Mouse (Mus musculus): Measurements from ENCODE around the gene Nfyc. TPM values are rescaled to one million over a fixed set of nuclear protein-coding genes. Genes with fewer than 3 reads are reported as not detected.

Nfyc gene
- polyA plus RNA-seq, 1 experiment from 2014 or later, result 83.1 TPM

DNA sequence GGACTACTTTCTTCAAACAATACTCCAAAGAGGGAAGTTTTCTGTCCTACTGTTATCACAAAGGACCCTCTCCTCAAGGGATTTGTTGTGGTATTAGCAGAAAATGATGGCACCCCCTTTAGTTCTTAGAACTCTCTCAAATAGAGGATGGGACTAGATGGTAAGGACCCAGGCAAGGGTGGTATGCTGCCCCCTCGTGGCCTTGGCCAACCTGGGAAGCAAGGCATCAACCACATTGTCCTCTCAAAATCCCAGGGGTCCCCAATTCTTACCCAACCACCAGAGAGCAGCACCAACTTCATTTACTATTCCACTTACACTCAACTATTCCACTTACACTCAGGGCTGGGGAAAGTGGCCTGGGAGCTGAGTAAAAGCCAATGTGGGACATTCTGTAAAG is 76.1 kb downstream of the Nfyc start:
- no peak overlapping the region for H3K27ac ChIP-seq (ENCODE audit: low read depth, low read length)
- H3K9ac ChIP-seq (ENCODE audit: low read depth, low read length), result no peak overlapping the region
- no peak for DNase-seq (ENCODE audit: low spot score)
- no peaks in the 10 kb centered on the region for H3K9me3 ChIP-seq (ENCODE audit: control insufficient read depth, low read length)
- no peak overlapping the region for H3K4me3 ChIP-seq (ENCODE audit: low read depth, low read length)
- WGBS, result 0% methylated on average over 1 of the region's 1 CpGs
- no peak overlapping the region for H3K4me2 ChIP-seq
- H3K36me3 ChIP-seq (ENCODE audit: control insufficient read depth, insufficient read depth, low read length), result peaks cover 16% of the 10 kb centered on the region; the same call in 1 of the 2 replicates
- peak; percentile 67 for ATAC-seq (replicated peaks; ENCODE audit: low FRiP score)
- peaks cover 14% of the 10 kb centered on the region for H3K27me3 ChIP-seq (replicated peaks; ENCODE audit: control insufficient read depth, insufficient read depth, low read length)
- H3K4me1 ChIP-seq (replicated peaks; ENCODE audit: control insufficient read depth, insufficient read depth, low read length), result no peaks in the 10 kb centered on the region

DNA sequence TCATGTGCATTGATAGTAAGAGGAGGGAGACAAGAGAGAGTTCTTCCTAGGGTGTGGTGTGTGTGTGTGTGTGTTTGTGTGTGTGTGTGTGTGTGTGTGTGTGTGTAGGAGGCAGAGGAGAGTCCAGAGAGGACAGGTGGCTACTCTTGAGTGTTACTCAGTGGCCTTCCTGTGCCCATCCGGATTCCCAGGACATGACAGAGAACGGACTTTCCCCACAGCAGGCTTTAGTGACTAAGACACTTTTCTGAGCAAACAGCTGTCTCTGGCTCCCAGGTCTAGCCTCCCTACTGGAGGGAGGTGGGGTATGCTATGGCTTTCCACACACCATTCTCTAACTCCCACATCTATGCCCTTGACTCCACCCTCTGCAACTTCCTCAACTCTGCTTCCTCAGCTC is 81.8 kb downstream of the Nfyc start:
- no peak overlapping the region for H3K9ac ChIP-seq (ENCODE audit: low read depth, low read length)
- WGBS, result 32% methylated on average over 2 of the region's 2 CpGs
- ATAC-seq (replicated peaks; ENCODE audit: low FRiP score), result no peak
- H3K27ac ChIP-seq (ENCODE audit: low read depth, low read length), result no peak overlapping the region
- H3K4me1 ChIP-seq (replicated peaks; ENCODE audit: control insufficient read depth, insufficient read depth, low read length), result peaks cover 7% of the 10 kb centered on the region; the same call in 1 of the 2 replicates
- no peaks in the 10 kb centered on the region for H3K36me3 ChIP-seq (ENCODE audit: control insufficient read depth, insufficient read depth, low read length)
- H3K9me3 ChIP-seq (ENCODE audit: control insufficient read depth, low read length), result no peaks in the 10 kb centered on the region
- peaks cover 71% of the 10 kb centered on the region for H3K27me3 ChIP-seq (replicated peaks; ENCODE audit: control insufficient read depth, insufficient read depth, low read length)
- H3K4me3 ChIP-seq (ENCODE audit: low read depth, low read length), result no peak overlapping the region
- no peak for DNase-seq (ENCODE audit: low spot score)
- no peak overlapping the region for H3K4me2 ChIP-seq

DNA sequence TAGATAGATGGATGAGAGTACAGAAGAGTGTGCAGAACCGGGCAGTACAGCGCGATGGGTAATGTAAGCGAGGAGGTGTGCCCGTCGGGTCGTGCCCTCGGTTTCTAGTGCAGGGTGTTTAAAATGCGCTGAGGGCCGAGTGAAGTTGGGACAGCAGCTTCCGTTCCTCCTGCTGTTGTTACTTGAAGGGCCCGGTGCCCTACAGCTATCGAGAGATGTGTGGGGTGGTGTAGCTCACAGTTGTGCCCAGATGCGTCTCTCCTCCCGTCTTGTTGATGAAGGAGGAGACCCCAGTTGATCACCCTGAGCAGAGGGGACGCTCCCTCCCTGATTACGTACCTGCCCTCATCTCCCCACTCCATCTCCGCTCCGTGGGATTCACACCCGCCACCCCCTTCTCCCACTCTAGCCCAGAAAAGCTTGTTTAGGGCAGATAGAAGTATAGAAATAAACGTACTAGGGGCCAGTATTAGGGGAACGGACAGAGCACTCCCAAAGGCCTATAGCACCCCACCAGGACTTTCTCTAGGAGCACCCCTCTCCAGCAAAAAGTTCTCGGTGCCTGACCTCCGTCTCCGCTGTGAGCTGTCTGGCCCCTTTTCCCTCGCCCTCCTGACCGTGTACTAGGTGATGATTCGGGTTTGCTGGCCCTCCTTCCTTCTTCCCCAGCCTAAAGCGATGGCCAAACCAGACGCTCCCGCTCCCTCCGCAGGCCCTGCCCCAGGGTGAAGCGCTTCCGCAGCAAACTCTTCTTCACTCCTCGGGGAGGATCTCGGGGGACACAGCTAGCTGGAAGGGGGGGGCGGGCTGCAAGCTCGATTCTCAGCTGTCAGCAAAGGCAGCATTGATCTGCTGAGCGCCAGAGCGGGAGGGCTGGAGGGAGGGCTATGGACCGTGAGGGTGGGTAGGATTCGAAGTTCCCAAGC is 83.2 kb downstream of the Nfyc start, which contains the start of gene Kcnq4:
Gene Kcnq4 (minus strand): TSS at position 672 of the 926 bp plus-strand sequence.
- Histone ChIP-seq H3K9me3 (ENCODE audit: control insufficient read depth, low read length) (no peaks in the 10 kb centered on the region), H3K27ac (ENCODE audit: low read depth, low read length) (no peak within 1 kb of the TSS), H3K36me3 (ENCODE audit: control insufficient read depth, insufficient read depth, low read length) (no peaks in the 10 kb centered on the region), H3K4me2 (peak within 1 kb of the TSS; percentile 75), H3K4me3 (ENCODE audit: low read depth, low read length) (peak within 1 kb of the TSS; percentile 54), H3K4me1 (replicated peaks; ENCODE audit: control insufficient read depth, insufficient read depth, low read length) (peaks cover 7% of the 10 kb centered on the region; the same call in 1 of the 2 replicates), H3K27me3 (replicated peaks; ENCODE audit: control insufficient read depth, insufficient read depth, low read length) (peaks cover 71% of the 10 kb centered on the region), H3K9ac (ENCODE audit: low read depth, low read length) (no peak within 1 kb of the TSS)
- WGBS, result 5% methylated on average over 42 of the region's 42 CpGs
- DNase-seq (ENCODE audit: low spot score) (peak; percentile 48), ATAC-seq (replicated peaks; ENCODE audit: low FRiP score) (no peak)

DNA sequence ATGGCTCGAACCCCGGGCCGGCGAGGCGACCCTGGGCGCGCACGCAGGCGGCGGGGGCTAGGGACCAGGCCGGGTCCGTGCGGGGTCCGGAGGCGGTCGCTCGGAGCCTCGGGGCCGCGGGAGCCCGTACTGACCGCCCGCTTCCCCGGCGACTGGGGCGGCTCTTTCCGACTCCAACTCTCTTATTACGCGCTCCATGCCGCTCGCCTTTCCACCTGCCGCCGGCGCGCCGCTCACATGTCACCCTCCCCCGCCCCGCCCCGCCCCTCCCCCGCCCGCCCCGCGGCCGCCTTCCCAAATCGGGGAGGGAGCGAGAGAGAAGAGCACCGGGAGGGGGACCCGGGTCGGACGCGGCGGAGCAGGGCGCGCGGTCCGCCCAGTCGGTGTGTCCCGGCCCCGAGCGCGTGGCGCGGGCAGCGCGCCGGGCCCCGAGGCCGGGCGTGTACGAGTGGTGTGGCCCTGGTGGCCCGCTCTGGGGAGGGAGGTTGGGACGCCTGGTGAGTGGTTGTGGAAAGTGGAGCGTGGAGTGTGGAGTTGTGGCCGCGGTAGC is 84.1 kb downstream of the Nfyc start:
- peak overlapping the region; percentile 75 for H3K4me2 ChIP-seq
- ATAC-seq (replicated peaks; ENCODE audit: low FRiP score), result peak; percentile 10; the same call in 1 of the 2 replicates
- H3K27ac ChIP-seq (ENCODE audit: low read depth, low read length), result no peak overlapping the region
- peak overlapping the region; percentile 54 for H3K4me3 ChIP-seq (ENCODE audit: low read depth, low read length)
- DNase-seq (ENCODE audit: low spot score), result no peak
- H3K9me3 ChIP-seq (ENCODE audit: control insufficient read depth, low read length), result no peaks in the 10 kb centered on the region
- H3K27me3 ChIP-seq (replicated peaks; ENCODE audit: control insufficient read depth, insufficient read depth, low read length), result peaks cover 72% of the 10 kb centered on the region
- peaks cover 7% of the 10 kb centered on the region; the same call in 1 of the 2 replicates for H3K4me1 ChIP-seq (replicated peaks; ENCODE audit: control insufficient read depth, insufficient read depth, low read length)
- peak overlapping the region; percentile 1; the same call in 1 of the 2 replicates for H3K9ac ChIP-seq (ENCODE audit: low read depth, low read length)
- H3K36me3 ChIP-seq (ENCODE audit: control insufficient read depth, insufficient read depth, low read length), result no peaks in the 10 kb centered on the region
- WGBS, result under 1% methylated on average over 63 of the region's 75 CpGs

DNA sequence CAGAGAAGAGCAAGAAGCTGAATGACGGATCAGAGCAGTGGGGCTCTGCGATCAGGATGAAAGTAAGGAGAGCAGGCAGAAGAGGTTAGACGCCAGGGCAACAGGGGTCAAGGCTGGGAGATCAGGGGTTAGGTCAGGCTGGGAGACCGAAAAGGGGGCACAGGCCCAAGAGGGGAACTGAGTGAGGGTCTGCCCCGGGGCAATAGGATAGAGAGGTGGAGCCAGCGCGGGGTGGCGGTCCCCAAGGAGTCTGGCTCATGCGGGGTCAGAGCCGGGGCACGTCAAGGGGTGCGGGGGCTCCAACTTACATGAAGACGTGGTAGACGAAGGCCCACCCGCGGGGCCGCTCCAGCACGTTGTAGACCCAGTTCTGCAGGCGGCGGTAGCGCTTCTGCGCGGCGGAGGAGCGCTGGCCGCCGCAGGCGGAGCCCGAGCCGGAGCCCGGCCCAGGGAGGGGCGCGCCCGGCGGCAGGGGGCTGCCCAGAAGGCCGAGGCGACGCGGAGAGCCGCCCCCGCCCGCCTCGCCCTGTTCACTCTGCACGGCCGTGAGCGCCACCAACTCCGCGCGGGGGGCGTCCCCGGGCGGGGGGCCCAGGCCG is 84.7 kb downstream of the Nfyc start:
- H3K4me2 ChIP-seq, result peak overlapping the region; percentile 75
- H3K9ac ChIP-seq (ENCODE audit: low read depth, low read length), result peak overlapping the region; percentile 1; the same call in 1 of the 2 replicates
- DNase-seq (ENCODE audit: low spot score) (no peak), ATAC-seq (replicated peaks; ENCODE audit: low FRiP score) (peak; percentile 21)
- H3K27me3 ChIP-seq (replicated peaks; ENCODE audit: control insufficient read depth, insufficient read depth, low read length), result peaks cover 74% of the 10 kb centered on the region
- H3K9me3 ChIP-seq (ENCODE audit: control insufficient read depth, low read length), result no peaks in the 10 kb centered on the region
- H3K4me1 ChIP-seq (replicated peaks; ENCODE audit: control insufficient read depth, insufficient read depth, low read length), result peaks cover 7% of the 10 kb centered on the region; the same call in 1 of the 2 replicates
- peak overlapping the region; percentile 54 for H3K4me3 ChIP-seq (ENCODE audit: low read depth, low read length)
- H3K36me3 ChIP-seq (ENCODE audit: control insufficient read depth, insufficient read depth, low read length), result no peaks in the 10 kb centered on the region
- no peak overlapping the region for H3K27ac ChIP-seq (ENCODE audit: low read depth, low read length)
- WGBS, result 4% methylated on average over 47 of the region's 53 CpGs

DNA sequence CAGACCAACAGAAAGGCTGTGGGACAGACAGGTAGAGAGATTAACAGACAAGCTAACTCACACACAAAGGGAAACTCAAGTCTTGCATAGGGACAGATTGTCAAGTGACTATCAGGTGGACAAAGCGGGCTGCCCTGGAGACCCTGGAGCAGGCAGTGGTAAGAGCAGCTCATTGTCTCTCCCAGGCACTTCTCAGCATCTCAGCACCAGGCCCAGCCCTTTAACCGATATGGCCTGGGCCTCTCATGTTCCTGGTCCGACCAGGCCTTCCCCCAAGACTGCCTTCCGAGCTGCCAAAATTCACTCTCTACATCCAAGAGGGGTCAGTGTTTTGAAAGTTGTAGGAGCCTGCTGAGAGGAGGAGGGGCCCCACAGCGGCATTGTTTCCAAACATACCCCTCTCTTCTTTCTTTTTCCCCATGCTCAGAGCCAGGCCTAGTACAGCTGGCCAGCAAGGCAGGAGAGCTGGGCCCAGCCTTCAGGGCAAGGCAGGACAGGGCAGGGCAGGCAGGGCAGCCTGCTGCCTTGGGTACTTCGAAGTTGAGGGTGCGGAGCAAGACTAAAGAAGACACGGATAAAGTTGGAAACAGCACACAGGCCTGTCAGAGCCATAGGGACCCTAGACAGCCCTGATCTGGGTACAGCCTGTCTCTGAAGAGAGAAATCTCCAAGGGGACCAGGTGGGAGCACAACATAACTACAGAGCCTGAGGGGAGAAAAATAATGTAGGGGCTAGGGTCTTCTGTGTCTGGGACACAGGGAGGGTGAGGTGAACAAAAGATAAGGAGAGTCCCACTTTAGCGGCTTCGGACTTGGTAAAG is 85.4 kb downstream of the Nfyc start:
- peak; percentile 36 for DNase-seq (ENCODE audit: low spot score)
- Histone ChIP-seq H3K4me3 (ENCODE audit: low read depth, low read length) (no peak overlapping the region; the same call in 1 of the 2 replicates), H3K27ac (ENCODE audit: low read depth, low read length) (no peak overlapping the region), H3K4me1 (replicated peaks; ENCODE audit: control insufficient read depth, insufficient read depth, low read length) (peaks cover 7% of the 10 kb centered on the region; the same call in 1 of the 2 replicates), H3K4me2 (peak overlapping the region; percentile 75), H3K27me3 (replicated peaks; ENCODE audit: control insufficient read depth, insufficient read depth, low read length) (peaks cover 72% of the 10 kb centered on the region), H3K36me3 (ENCODE audit: control insufficient read depth, insufficient read depth, low read length) (no peaks in the 10 kb centered on the region), H3K9me3 (ENCODE audit: control insufficient read depth, low read length) (no peaks in the 10 kb centered on the region), H3K9ac (ENCODE audit: low read depth, low read length) (no peak overlapping the region)
- no peak for ATAC-seq (replicated peaks; ENCODE audit: low FRiP score)
- WGBS, result 36% methylated on average over 10 of the region's 10 CpGs

DNA sequence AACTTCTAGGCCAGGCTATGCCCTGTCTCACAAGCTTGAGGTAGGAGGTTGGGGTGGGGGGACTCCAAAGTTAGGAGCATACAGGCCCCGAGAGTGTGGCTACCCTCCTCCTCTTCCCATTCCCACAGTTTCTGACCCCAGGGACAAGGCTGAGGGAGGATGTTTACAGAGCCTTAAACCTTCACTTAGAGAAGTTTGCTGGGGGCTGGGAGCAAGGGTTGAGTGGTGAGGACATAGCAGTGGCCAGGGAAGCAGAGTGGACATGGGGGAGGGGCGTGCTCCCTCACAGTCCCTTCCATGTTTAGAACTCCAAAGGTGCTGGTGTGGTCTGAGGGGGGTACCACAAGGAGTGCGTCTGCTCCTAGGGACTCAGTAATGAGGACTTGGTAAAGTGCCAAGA is 87.7 kb downstream of the Nfyc start:
- Histone ChIP-seq H3K4me3 (ENCODE audit: low read depth, low read length) (no peak overlapping the region), H3K9ac (ENCODE audit: low read depth, low read length) (no peak overlapping the region), H3K36me3 (ENCODE audit: control insufficient read depth, insufficient read depth, low read length) (no peaks in the 10 kb centered on the region), H3K4me2 (no peak overlapping the region), H3K9me3 (ENCODE audit: control insufficient read depth, low read length) (no peaks in the 10 kb centered on the region), H3K27me3 (replicated peaks; ENCODE audit: control insufficient read depth, insufficient read depth, low read length) (peaks cover 69% of the 10 kb centered on the region), H3K4me1 (replicated peaks; ENCODE audit: control insufficient read depth, insufficient read depth, low read length) (peaks cover 7% of the 10 kb centered on the region; the same call in 1 of the 2 replicates), H3K27ac (ENCODE audit: low read depth, low read length) (no peak overlapping the region)
- ATAC-seq (replicated peaks; ENCODE audit: low FRiP score) (no peak), DNase-seq (ENCODE audit: low spot score) (no peak)
- 63% methylated on average over 3 of the region's 3 CpGs for WGBS

DNA sequence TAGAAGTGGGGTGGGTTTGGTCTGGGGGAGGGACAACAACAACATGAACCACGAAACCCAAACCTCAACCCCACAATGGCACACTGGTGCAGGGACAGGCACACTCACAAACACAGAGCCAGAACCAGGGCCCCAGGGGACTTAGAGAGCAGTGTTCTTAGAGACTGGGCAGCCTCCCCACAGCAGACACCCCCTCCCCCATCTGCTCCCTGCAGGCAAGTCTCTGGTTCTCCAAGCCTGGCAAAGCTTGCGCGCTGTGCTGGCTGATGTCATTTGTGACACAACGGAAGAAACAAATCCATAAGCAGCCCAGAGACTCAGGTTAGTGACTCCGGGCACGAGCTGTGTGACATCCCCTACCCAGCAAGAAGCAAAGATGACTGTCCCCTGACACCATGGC is 90.1 kb downstream of the Nfyc start:
- no peak overlapping the region for H3K27ac ChIP-seq (ENCODE audit: low read depth, low read length)
- no peak overlapping the region for H3K4me2 ChIP-seq
- no peaks in the 10 kb centered on the region for H3K9me3 ChIP-seq (ENCODE audit: control insufficient read depth, low read length)
- DNase-seq (ENCODE audit: low spot score) (no peak), ATAC-seq (replicated peaks; ENCODE audit: low FRiP score) (no peak)
- H3K4me3 ChIP-seq (ENCODE audit: low read depth, low read length), result no peak overlapping the region
- 71% methylated on average over 6 of the region's 6 CpGs for WGBS
- H3K4me1 ChIP-seq (replicated peaks; ENCODE audit: control insufficient read depth, insufficient read depth, low read length), result no peaks in the 10 kb centered on the region
- H3K9ac ChIP-seq (ENCODE audit: low read depth, low read length), result no peak overlapping the region
- H3K36me3 ChIP-seq (ENCODE audit: control insufficient read depth, insufficient read depth, low read length), result no peaks in the 10 kb centered on the region
- peaks cover 65% of the 10 kb centered on the region for H3K27me3 ChIP-seq (replicated peaks; ENCODE audit: control insufficient read depth, insufficient read depth, low read length)
